Mouse (Mus musculus) MEL (cell line): ENCODE data around the gene Cd276. TPM values are rescaled to one million over a fixed set of nuclear protein-coding genes. Genes with fewer than 3 reads are reported as not detected.

Experiments used
- DNase-seq: peaks from one replicate; pipeline ENCODE4 v3.0.0; 2011; ENCODE audit warnings: low read depth, low spot score
- H3K27ac ChIP-seq: 2 replicates; pipeline ENCODE4 v1.5.1; 2012; ENCODE audit warnings: low read depth, mild to moderate bottlenecking, control low read depth, low read length, moderate library complexity; ENCODE audit not compliant: control insufficient read depth
- H3K27me3 ChIP-seq, 2 experiments: fragments of 150-350 bp in 1 of 2; sonication (generic) in 1 of 2; 2 replicates each; pipeline ENCODE4 v1.6.1; 2012; ENCODE audit warnings: low read length in 2 of 2, mild to moderate bottlenecking in 2 of 2, improper control_type of control experiment in 1 of 2, moderate library complexity in 1 of 2; ENCODE audit not compliant: insufficient read depth in 2 of 2, control insufficient read depth in 1 of 2
- H3K36me3 ChIP-seq, 2 experiments: 2 replicates each; pipeline ENCODE4 v1.6.1; 2012 to 2014; ENCODE audit warnings: low read length in 2 of 2, improper control_type of control experiment in 1 of 2, inconsistent platforms in 1 of 2, mild to moderate bottlenecking in 1 of 2; ENCODE audit not compliant: insufficient read depth in 2 of 2, control insufficient read depth in 1 of 2
- H3K4me1 ChIP-seq, 2 experiments: fragments of 150-350 bp in 1 of 2; sonication (generic) in 1 of 2; 2 replicates each; pipeline ENCODE4 v1.6.1; 2012; ENCODE audit warnings: low read length in 2 of 2, improper control_type of control experiment in 1 of 2, mild to moderate bottlenecking in 1 of 2; ENCODE audit not compliant: insufficient read depth in 2 of 2, control insufficient read depth in 1 of 2
- H3K4me3 ChIP-seq, 2 experiments: fragments of 150-350 bp in 1 of 2; sonication (generic) in 1 of 2; 2 replicates each; pipeline ENCODE4 v1.5.1; 2012; ENCODE audit warnings: low read depth in 2 of 2, low read length in 2 of 2, mild to moderate bottlenecking in 2 of 2, moderate library complexity in 2 of 2, control low read depth in 1 of 2, improper control_type of control experiment in 1 of 2; ENCODE audit not compliant: control insufficient read depth in 1 of 2, insufficient read depth in 1 of 2
- H3K79me2 ChIP-seq: 2 replicates; pipeline ENCODE4 v1.6.1; 2012; ENCODE audit warnings: mild to moderate bottlenecking, low read length, moderate library complexity; ENCODE audit not compliant: control insufficient read depth, poor library complexity, insufficient read depth
- H3K9ac ChIP-seq: 2 replicates; pipeline ENCODE4 v1.6.1; 2012; ENCODE audit warnings: low read depth, mild to moderate bottlenecking, control low read depth, low read length, moderate library complexity; ENCODE audit not compliant: control insufficient read depth, poor library complexity, severe bottlenecking
- H3K9me3 ChIP-seq: fragments of 150-350 bp; sonication (generic); replicated peaks from 2 replicates; pipeline ENCODE4 v1.6.1; 2012; ENCODE audit warnings: mild to moderate bottlenecking, low read length, improper control_type of control experiment, moderate library complexity; ENCODE audit not compliant: insufficient read depth
- BHLHE40 ChIP-seq: IDR thresholded peaks from 2 replicates; pipeline ENCODE4 v1.6.1; 2012; ENCODE audit warnings: low read depth, mild to moderate bottlenecking, inconsistent platforms, low read length, improper control_type of control experiment, borderline replicate concordance
- CHD1 ChIP-seq: IDR thresholded peaks from 2 replicates; pipeline ENCODE4 v1.6.1; 2012; ENCODE audit warnings: low read depth, mild to moderate bottlenecking, inconsistent platforms, low read length, improper control_type of control experiment
- CTCF ChIP-seq, 3 experiments: IDR thresholded peaks in 2 of 3; conservative IDR thresholded peaks in 1 of 3; 2 replicates each; pipeline ENCODE4 v1.5.1; 2011 to 2012; ENCODE audit warnings: low read length in 3 of 3, low read depth in 2 of 3, mild to moderate bottlenecking in 2 of 3, improper control_type of control experiment in 1 of 3, inconsistent platforms in 1 of 3, mixed read lengths in 1 of 3, moderate library complexity in 1 of 3; ENCODE audit not compliant: control insufficient read depth in 1 of 3, insufficient read depth in 1 of 3, poor library complexity in 1 of 3, severe bottlenecking in 1 of 3
- E2F4 ChIP-seq: IDR thresholded peaks from 2 replicates; pipeline ENCODE4 v1.6.1; 2011; ENCODE audit warnings: low read depth, low read length, improper control_type of control experiment, borderline replicate concordance
- ELF1 ChIP-seq: IDR thresholded peaks from 2 replicates; pipeline ENCODE4 v1.6.1; 2014; ENCODE audit warnings: low read depth, mild to moderate bottlenecking, inconsistent platforms, low read length, improper control_type of control experiment, moderate library complexity
- EP300 ChIP-seq, 2 experiments: IDR thresholded peaks; 2 replicates each; pipeline ENCODE4 v1.6.1; 2011; ENCODE audit warnings: improper control_type of control experiment in 2 of 2, low read length in 2 of 2, low read depth in 1 of 2, mild to moderate bottlenecking in 1 of 2
- GATA1 ChIP-seq: IDR thresholded peaks from 2 replicates; pipeline ENCODE4 v1.6.1; 2011; ENCODE audit warnings: low read depth, low read length, improper control_type of control experiment
- KAT2A ChIP-seq: conservative IDR thresholded peaks from 2 replicates; pipeline ENCODE4 v1.6.1; 2012; ENCODE audit warnings: low read depth, low read length, improper control_type of control experiment, inconsistent platforms
- MYB ChIP-seq: IDR thresholded peaks from 2 replicates; pipeline ENCODE4 v1.6.1; 2011; ENCODE audit warnings: mild to moderate bottlenecking, low read depth, low read length, improper control_type of control experiment
- NRF1 ChIP-seq: IDR thresholded peaks from 2 replicates; pipeline ENCODE4 v1.6.1; 2014; ENCODE audit warnings: low read depth, mild to moderate bottlenecking, inconsistent platforms, low read length, improper control_type of control experiment, moderate library complexity; ENCODE audit not compliant: poor library complexity, insufficient read depth, severe bottlenecking
- POLR2AphosphoS2 ChIP-seq: IDR thresholded peaks from 2 replicates; pipeline ENCODE4 v1.6.1; 2011; ENCODE audit warnings: low read length, improper control_type of control experiment
- POLR2AphosphoS5 ChIP-seq: IDR thresholded peaks from 2 replicates; pipeline ENCODE4 v1.6.1; 2012; ENCODE audit warnings: low read depth, borderline replicate concordance, mild to moderate bottlenecking, inconsistent platforms, low read length, moderate library complexity, mixed read lengths
- RAD21 ChIP-seq: IDR thresholded peaks from 2 replicates; pipeline ENCODE4 v1.6.1; 2011; ENCODE audit warnings: mild to moderate bottlenecking, low read depth, low read length, improper control_type of control experiment
- RCOR1 ChIP-seq: IDR thresholded peaks from 2 replicates; pipeline ENCODE4 v1.6.1; 2012; ENCODE audit warnings: low read depth, mild to moderate bottlenecking, inconsistent platforms, low read length, improper control_type of control experiment
- SIN3A ChIP-seq: IDR thresholded peaks from 2 replicates; pipeline ENCODE4 v1.6.1; 2012; ENCODE audit warnings: low read length, improper control_type of control experiment, inconsistent platforms
- SMC3 ChIP-seq: IDR thresholded peaks from 2 replicates; pipeline ENCODE4 v1.6.1; 2011; ENCODE audit warnings: low read depth, low read length, improper control_type of control experiment
- TAL1 ChIP-seq: IDR thresholded peaks from 2 replicates; pipeline ENCODE4 v1.6.1; 2012; ENCODE audit warnings: mild to moderate bottlenecking, inconsistent platforms, low read length, moderate library complexity, mixed read lengths
- TBP ChIP-seq: IDR thresholded peaks from 2 replicates; pipeline ENCODE4 v1.8.0; 2011; ENCODE audit warnings: low read depth, low read length, improper control_type of control experiment
- TCF12 ChIP-seq: IDR thresholded peaks from 2 replicates; pipeline ENCODE4 v1.6.1; 2014; ENCODE audit warnings: low read depth, mild to moderate bottlenecking, inconsistent platforms, low read length, improper control_type of control experiment, moderate library complexity
- USF1 ChIP-seq: IDR thresholded peaks from 2 replicates; pipeline ENCODE4 v1.6.1; 2014; ENCODE audit warnings: low read depth, mild to moderate bottlenecking, inconsistent platforms, low read length, improper control_type of control experiment, moderate library complexity
- ZC3H11A ChIP-seq: IDR thresholded peaks from 2 replicates; pipeline ENCODE4 v1.6.1; 2012; ENCODE audit warnings: low read depth, mild to moderate bottlenecking, inconsistent platforms, low read length, improper control_type of control experiment
- ZKSCAN1 ChIP-seq: IDR thresholded peaks from 2 replicates; pipeline ENCODE4 v1.6.1; 2012; ENCODE audit warnings: low read depth, mild to moderate bottlenecking, inconsistent platforms, low read length, improper control_type of control experiment, moderate library complexity
- polyA plus RNA-seq, 2 experiments: library from polyadenylated mRNA; stranded (reverse) in 1 of 2; unstranded in 1 of 2; fragments of >175 nt in 1 of 2; fragments of >200 nt in 1 of 2; gene quantifications; 2 replicates each; pipeline versions ENCODE4 v1.2.1 to v1.2.4; 2012; ENCODE audit warnings: low replicate concordance in 2 of 2, low read depth in 1 of 2; ENCODE audit not compliant: insufficient read length in 2 of 2, insufficient read depth in 1 of 2, missing spikeins in 1 of 2
- total RNA-seq: library from RNA; depleted of rRNA; stranded (reverse); fragments of 300-350 nt; gene quantifications from 2 replicates; pipeline ENCODE4 v1.2.3, GENCODE M21; 2012

Gene Cd276
- total and polyA plus RNA-seq, 3 experiments = 0.12 to 3.6 TPM; not detected in 1

GRCm38 (mm10) chr9:58535447-58536134 is 19.6 kb downstream of the Cd276 start:
- Histone ChIP-seq H3K79me2 (no peaks in the 10 kb centered on the region), H3K4me3 (no peak overlapping the region), H3K36me3 (peaks cover 0 to 3% of the 10 kb centered on the region in 2 experiments; a peak in 2 of 4 replicates), H3K27me3 (no peaks in the 10 kb centered on the region), H3K4me1 (peaks cover 3 to 23% of the 10 kb centered on the region in 2 experiments; a peak in 3 of 4 replicates), H3K9ac (no peak overlapping the region), H3K27ac (no peak overlapping the region), H3K9me3 (no peaks in the 10 kb centered on the region)
- peak; percentile 46 for DNase-seq
- TF ChIP-seq RAD21 = peak; percentile 18; the same call in 1 of the 2 replicates
- peak; percentile 39 for TF ChIP-seq SMC3
- TF ChIP-seq TAL1 = no peak
- no peak for TF ChIP-seq EP300 (IDR thresholded peaks at IDR 0.05; ENCODE audit: low read depth in 1 of 2, low read length in 2 of 2)
- no peak for TF ChIP-seq TBP
- TF ChIP-seq ZC3H11A = no peak
- TF ChIP-seq CTCF (IDR thresholded peaks at IDR 0.05 in 2 of 3, conservative IDR thresholded peaks at IDR 0.05 in 1 of 3; ENCODE audit: control insufficient read depth in 1 of 3, insufficient read depth in 1 of 3, low read depth in 2 of 3, low read length in 3 of 3, poor library complexity in 1 of 3, severe bottlenecking in 1 of 3) = peak; percentile 49 to 56 (median 54)

- Histone ChIP-seq H3K4me3 (no peak overlapping the region), H3K9ac (no peak overlapping the region), H3K79me2 (no peaks in the 10 kb centered on the region), H3K27ac (no peak overlapping the region), H3K9me3 (no peaks in the 10 kb centered on the region), H3K27me3 (no peaks in the 10 kb centered on the region), H3K4me1 (peaks cover 3 to 21% of the 10 kb centered on the region in 2 experiments; a peak in 3 of 4 replicates), H3K36me3 (peaks cover 0 to 3% of the 10 kb centered on the region in 2 experiments; a peak in 2 of 4 replicates)
- peak; percentile 82 for DNase-seq
- no peak for TF ChIP-seq SIN3A
- TF ChIP-seq CTCF (IDR thresholded peaks at IDR 0.05 in 2 of 3, conservative IDR thresholded peaks at IDR 0.05 in 1 of 3; ENCODE audit: control insufficient read depth in 1 of 3, insufficient read depth in 1 of 3, low read depth in 2 of 3, low read length in 3 of 3, poor library complexity in 1 of 3, severe bottlenecking in 1 of 3) = peak; percentile 59 to 86 (median 73)
- TF ChIP-seq KAT2A = no peak
- TF ChIP-seq TCF12 = no peak
- no peak for TF ChIP-seq NRF1
- no peak for TF ChIP-seq ZKSCAN1
- no peak for TF ChIP-seq E2F4
- TF ChIP-seq POLR2AphosphoS5 = no peak
- no peak for TF ChIP-seq CHD1
- TF ChIP-seq TAL1 = no peak
- TF ChIP-seq RAD21 = peak; percentile 71
- peak; percentile 72 for TF ChIP-seq SMC3
- TF ChIP-seq MYB = no peak
- TF ChIP-seq BHLHE40 = no peak
- no peak for TF ChIP-seq USF1
- no peak for TF ChIP-seq ELF1
- no peak for TF ChIP-seq GATA1
- no peak for TF ChIP-seq POLR2AphosphoS2
- TF ChIP-seq ZC3H11A = peak; percentile 48
- TF ChIP-seq RCOR1 = no peak
Observed at GRCm38 (mm10) chr9:58534766-58535165, 20.5 kb downstream of the Cd276 start.
